Mouse (Mus musculus) midbrain, embryonic 16.5 days (tissue): ENCODE measurements around the gene H2-K1. TPM values are rescaled to one million over a fixed set of nuclear protein-coding genes. Genes with fewer than 3 reads are reported as not detected.
A peak's percentile ranks its signal among the peaks of the same experiment; 100 is the strongest.
"Not testable (repeated sequence)": the region's sequence is repeated elsewhere in the genome, so short reads cannot be mapped to it uniquely, and the experiment has no call there.

ENCODE experiments used
- ATAC-seq: fragments of 200-750 bp; cut with Nextera tagmentation; 2 replicates; pipeline ENCODE4 v1.8.0; 2017; ENCODE audit warnings: moderate TSS enrichment
- H3K27ac ChIP-seq: fragments of 300-500 bp; sonication (generic); 2 replicates; pipeline ENCODE4 v1.5.1; 2014; ENCODE audit warnings: mild to moderate bottlenecking, low read length, mixed read lengths
- H3K27me3 ChIP-seq: fragments of 300-500 bp; sonication (generic); 2 replicates; pipeline ENCODE4 v1.6.1; 2014; ENCODE audit warnings: low read depth, low read length, mixed read lengths; ENCODE audit not compliant: control insufficient read depth, insufficient read depth
- H3K36me3 ChIP-seq: fragments of 300-500 bp; sonication (generic); 2 replicates; pipeline ENCODE4 v1.6.1; 2014; ENCODE audit warnings: mild to moderate bottlenecking, low read length, moderate library complexity, mixed read lengths; ENCODE audit not compliant: control insufficient read depth, insufficient read depth
- H3K4me1 ChIP-seq: fragments of 300-500 bp; sonication (generic); 2 replicates; pipeline ENCODE4 v1.6.1; 2014; ENCODE audit warnings: mild to moderate bottlenecking, low read length, mixed read lengths; ENCODE audit not compliant: control insufficient read depth, insufficient read depth
- H3K4me2 ChIP-seq: fragments of 300-500 bp; sonication (generic); 2 replicates; pipeline ENCODE4 v1.6.1; 2014; ENCODE audit warnings: mild to moderate bottlenecking, low read length, mixed read lengths
- H3K4me3 ChIP-seq: fragments of 300-500 bp; sonication (generic); 2 replicates; pipeline ENCODE4 v1.5.1; 2014; ENCODE audit warnings: low read depth, mild to moderate bottlenecking, low read length, moderate library complexity, mixed read lengths
- H3K9ac ChIP-seq: fragments of 300-500 bp; sonication (generic); 2 replicates; pipeline ENCODE4 v1.6.1; 2014; ENCODE audit warnings: low read depth, low read length, mixed read lengths
- H3K9me3 ChIP-seq: fragments of 300-500 bp; sonication (generic); replicated peaks from 2 replicates; pipeline ENCODE4 v1.6.1; 2014; ENCODE audit warnings: mild to moderate bottlenecking, low read length, mixed read lengths; ENCODE audit not compliant: control insufficient read depth, poor library complexity, severe bottlenecking
- WGBS: fragments of 180-500 bp; shearing (Covaris S2); extraction: QIAGEN DNeasy Blood & Tissue Kit; methylation state at CpG from one replicate; pipeline ENCODE4 v1.1.7; 2014; 5-methylcytosine and 5-hydroxymethylcytosine counted together
- polyA plus RNA-seq: library from polyadenylated mRNA; unstranded; fragments of >200 nt; fragmentation: Nextera tagmentation; extraction: Ambion mirVana; gene quantifications from 2 replicates; pipeline ENCODE4 v1.2.1, GENCODE M21; 2015

The H2-K1 gene
- polyA plus RNA-seq, 1 experiment from 2014 or later, result 13.1 TPM

DNA sequence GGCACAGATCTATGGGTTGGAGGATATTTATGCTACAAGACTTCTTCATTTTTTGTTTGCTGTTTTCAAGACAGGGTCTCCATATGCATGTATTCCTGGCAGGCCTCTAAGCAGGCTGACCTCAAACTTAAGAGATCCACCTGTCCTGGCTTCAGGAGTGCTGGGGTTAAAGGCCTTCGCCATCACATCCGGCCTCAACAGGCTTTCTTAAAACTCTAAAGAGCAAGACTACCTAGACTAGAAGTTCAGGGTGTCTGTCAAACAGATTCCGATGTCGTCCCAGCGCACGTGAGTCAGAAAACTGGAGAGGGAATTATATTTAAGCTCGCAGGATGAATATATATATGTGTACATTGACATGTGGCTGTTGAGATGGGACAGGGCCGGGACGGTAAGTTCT, 23.5 kb upstream of the H2-K1 start:
- Histone ChIP-seq H3K4me1 (peaks cover 39% of the 10 kb centered on the region), H3K9me3 (no peaks in the 10 kb centered on the region), H3K36me3 (peaks cover 11% of the 10 kb centered on the region), H3K9ac (peak overlapping the region; percentile 92), H3K27ac (peak overlapping the region; percentile 99), H3K4me2 (peak overlapping the region; percentile 97), H3K27me3 (no peaks in the 10 kb centered on the region), H3K4me3 (peak overlapping the region; percentile 92)
- 56% methylated on average over 9 of the region's 9 CpGs for WGBS
- ATAC-seq, result no peak

- Histone ChIP-seq H3K4me2 (no peak overlapping the region; the same call in 1 of the 2 replicates), H3K9me3 (no peaks in the 10 kb centered on the region), H3K27ac (no peak overlapping the region), H3K9ac (no peak overlapping the region), H3K4me1 (peaks cover 33% of the 10 kb centered on the region), H3K36me3 (peaks cover 9% of the 10 kb centered on the region; the same call in 1 of the 2 replicates), H3K27me3 (no peaks in the 10 kb centered on the region), H3K4me3 (no peak overlapping the region)
- no peak for ATAC-seq
- 97% methylated on average over 20 of the region's 20 CpGs for WGBS
These were observed 22.8 kb upstream of the H2-K1 start for GRCm38 (mm10) chr17:34022987-34023386.

DNA sequence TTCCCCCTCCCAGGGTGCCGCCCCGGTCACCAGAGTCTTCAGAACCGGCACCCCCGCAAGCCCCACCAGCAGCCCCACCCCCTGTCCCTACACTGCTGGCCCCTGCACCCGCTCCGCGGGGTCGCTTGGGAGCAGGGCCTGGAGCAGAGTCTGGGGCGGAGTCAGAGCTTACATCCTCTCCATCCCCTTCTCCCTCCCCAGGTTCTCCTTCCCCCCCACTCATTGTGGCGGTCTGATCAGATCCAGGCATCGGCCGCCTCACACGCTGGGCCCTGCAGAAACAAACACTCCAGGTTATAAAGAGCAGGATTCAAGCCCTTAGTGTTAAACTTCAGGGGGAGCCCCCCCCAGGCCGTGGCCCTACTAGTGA, 22.3 kb upstream of the H2-K1 start:
- H3K9ac ChIP-seq, result no peak overlapping the region
- ATAC-seq, result no peak
- WGBS, result 92% methylated on average over 13 of the region's 14 CpGs

DNA sequence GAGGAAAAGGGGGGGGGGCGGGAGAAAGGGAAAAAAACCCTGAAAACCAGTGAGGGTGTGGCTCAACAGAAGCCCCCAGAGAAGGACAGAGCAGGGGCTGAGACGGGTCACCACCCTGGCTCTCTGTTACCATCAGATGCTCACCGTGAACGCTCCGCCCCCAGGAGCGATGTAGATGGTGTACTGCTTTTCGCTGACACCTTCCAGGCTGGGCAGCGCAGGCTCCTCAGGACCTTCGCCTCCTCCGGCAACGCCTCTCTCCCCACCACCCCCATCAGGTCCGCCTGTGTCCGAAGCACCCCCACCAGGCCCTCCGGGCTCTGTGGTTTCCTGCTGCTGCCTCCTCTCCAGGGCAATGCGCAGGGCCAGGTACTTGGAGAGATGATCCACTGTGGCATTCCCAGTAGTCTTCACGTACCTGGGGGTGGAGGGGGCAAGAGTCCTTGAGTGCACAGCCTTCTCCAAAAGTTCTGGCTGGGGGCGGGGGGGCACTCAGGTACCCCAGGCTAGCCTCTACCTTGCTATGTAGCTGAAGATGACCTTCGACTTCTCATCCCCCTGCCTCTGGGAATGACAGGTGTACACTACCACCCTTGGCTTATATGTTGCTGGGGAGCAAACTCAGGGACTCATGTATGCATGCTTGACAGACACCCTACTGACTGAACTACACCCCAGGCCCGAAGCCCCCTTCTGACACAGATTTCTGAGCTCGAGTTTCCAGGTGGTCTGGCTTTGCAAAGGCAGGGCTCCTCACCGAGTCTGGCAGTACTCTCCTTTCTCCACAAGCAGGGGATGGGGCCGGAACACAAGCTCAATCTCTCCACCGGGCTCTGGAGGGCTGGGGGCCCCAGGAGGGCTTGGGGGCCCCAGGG, 21.6 kb upstream of the H2-K1 start:
- H3K9me3 ChIP-seq, result no peaks in the 10 kb centered on the region
- no peak overlapping the region for H3K9ac ChIP-seq
- H3K27ac ChIP-seq, result no peak overlapping the region
- no peak for ATAC-seq
- WGBS, result 96% methylated on average over 23 of the region's 23 CpGs
- H3K36me3 ChIP-seq, result peaks cover 9% of the 10 kb centered on the region; the same call in 1 of the 2 replicates
- H3K27me3 ChIP-seq, result no peaks in the 10 kb centered on the region
- H3K4me1 ChIP-seq, result peaks cover 26% of the 10 kb centered on the region
- no peak overlapping the region for H3K4me3 ChIP-seq
- H3K4me2 ChIP-seq, result no peak overlapping the region

More for the DNA sequence above, 22.3 kb upstream of the H2-K1 start:
- Histone ChIP-seq H3K27me3 (no peaks in the 10 kb centered on the region), H3K4me3 (no peak overlapping the region), H3K4me2 (no peak overlapping the region), H3K9me3 (no peaks in the 10 kb centered on the region), H3K27ac (no peak overlapping the region), H3K36me3 (peaks cover 9% of the 10 kb centered on the region; the same call in 1 of the 2 replicates), H3K4me1 (peaks cover 32% of the 10 kb centered on the region)

- Histone ChIP-seq H3K4me2 (no peak overlapping the region), H3K4me1 (no peaks in the 10 kb centered on the region), H3K27ac (no peak overlapping the region), H3K27me3 (no peaks in the 10 kb centered on the region), H3K9me3 (no peaks in the 10 kb centered on the region), H3K9ac (no peak overlapping the region), H3K36me3 (no peaks in the 10 kb centered on the region), H3K4me3 (no peak overlapping the region)
- 93% methylated on average over 8 of the region's 8 CpGs for WGBS
- no peak for ATAC-seq
These were observed 13.3 kb upstream of the H2-K1 start for GRCm38 (mm10) chr17:34013436-34013835.

DNA sequence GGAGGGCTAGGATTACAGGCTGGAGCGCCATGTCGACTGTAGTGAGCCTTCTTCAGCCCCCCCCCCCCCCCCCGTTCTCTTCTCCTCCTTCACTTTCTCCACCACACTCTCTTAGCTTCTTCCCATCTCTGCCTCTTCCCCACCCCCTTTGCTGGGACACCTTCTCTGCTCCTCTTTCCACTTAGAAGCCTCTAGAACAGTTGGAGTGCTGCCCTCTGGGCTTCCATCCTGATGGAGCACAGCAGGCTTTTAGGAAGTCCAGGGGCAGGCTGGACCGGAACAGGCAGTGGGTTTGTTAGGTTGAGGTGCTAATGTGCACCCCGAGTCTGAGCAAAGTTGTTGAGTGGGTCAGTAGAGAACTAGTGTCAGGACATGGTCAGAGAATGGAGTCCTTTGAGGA, 10.0 kb upstream of the H2-K1 start:
- WGBS, result 90% methylated on average over 5 of the region's 5 CpGs
- Histone ChIP-seq H3K4me1 (no peaks in the 10 kb centered on the region), H3K4me3 (no peak overlapping the region), H3K27ac (no peak overlapping the region), H3K36me3 (no peaks in the 10 kb centered on the region), H3K9me3 (no peaks in the 10 kb centered on the region), H3K9ac (no peak overlapping the region), H3K4me2 (no peak overlapping the region), H3K27me3 (no peaks in the 10 kb centered on the region)
- no peak for ATAC-seq

- ATAC-seq, result no peak
- H3K4me2 ChIP-seq, result no peak overlapping the region
- WGBS, result 69% methylated on average over 2 of the region's 2 CpGs
- no peaks in the 10 kb centered on the region; the same call in 1 of the 2 replicates for H3K27me3 ChIP-seq
- no peak overlapping the region for H3K27ac ChIP-seq
- no peaks in the 10 kb centered on the region for H3K9me3 ChIP-seq
- H3K9ac ChIP-seq, result no peak overlapping the region
- no peaks in the 10 kb centered on the region for H3K36me3 ChIP-seq
- no peak overlapping the region for H3K4me3 ChIP-seq
- no peaks in the 10 kb centered on the region for H3K4me1 ChIP-seq
These were observed 6.4 kb upstream of the H2-K1 start for GRCm38 (mm10) chr17:34006570-34006969.

DNA sequence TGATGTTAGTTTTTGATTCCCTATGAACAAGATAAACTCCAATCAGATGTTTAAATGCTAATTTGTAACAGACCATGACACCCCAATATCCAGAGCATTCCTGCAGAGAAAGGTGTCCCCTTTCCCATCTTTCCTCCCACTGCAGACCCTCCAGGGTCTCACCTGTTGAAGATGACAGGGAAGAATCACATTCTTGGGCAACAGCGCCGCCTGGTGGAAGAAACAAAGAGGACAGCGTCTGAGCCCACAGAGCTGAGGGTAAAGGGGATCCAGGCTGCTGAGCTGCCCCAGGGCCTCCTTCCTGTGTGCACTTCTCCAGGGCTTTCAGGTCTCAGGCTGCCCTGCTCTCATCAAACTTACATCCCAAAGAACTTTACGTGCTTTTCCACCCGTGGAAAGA, 3.3 kb upstream of the H2-K1 start:
- H3K9me3 ChIP-seq, result no peaks in the 10 kb centered on the region
- ATAC-seq, result no peak
- H3K4me2 ChIP-seq, result no peak overlapping the region
- peaks cover 13% of the 10 kb centered on the region; the same call in 1 of the 2 replicates for H3K27me3 ChIP-seq
- no peaks in the 10 kb centered on the region for H3K36me3 ChIP-seq
- 0% methylated on average over 5 of the region's 5 CpGs for WGBS
- H3K9ac ChIP-seq, result no peak overlapping the region
- H3K27ac ChIP-seq, result no peak overlapping the region
- no peak overlapping the region for H3K4me3 ChIP-seq
- H3K4me1 ChIP-seq, result peaks cover 4% of the 10 kb centered on the region; the same call in 1 of the 2 replicates

DNA sequence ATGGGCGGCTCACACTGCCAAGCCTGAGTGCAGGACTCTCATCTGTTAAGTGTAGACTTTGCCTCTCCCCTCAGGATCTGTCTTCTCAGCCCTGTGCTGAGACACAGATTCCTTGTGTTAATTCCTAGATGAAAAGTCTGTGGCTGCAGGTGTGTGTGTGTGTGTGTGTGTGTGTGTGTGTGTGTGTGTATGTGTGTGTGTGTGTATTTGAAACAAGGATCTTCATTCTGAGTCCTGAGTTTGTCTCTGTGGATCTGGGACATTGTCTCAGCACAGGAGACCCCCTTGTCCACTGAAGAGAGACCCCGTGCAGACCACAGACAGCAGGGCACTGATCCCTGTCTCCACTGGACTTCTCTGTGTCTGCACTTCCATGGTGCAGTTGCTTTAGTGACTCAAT, 649 bp upstream of the H2-K1 start:
- 57% methylated on average over 2 of the region's 2 CpGs for WGBS
- H3K4me2 ChIP-seq, H3K4me3 ChIP-seq, H3K36me3 ChIP-seq, H3K9me3 ChIP-seq, H3K27ac ChIP-seq, ATAC-seq, H3K9ac ChIP-seq, H3K4me1 ChIP-seq: not testable (repeated sequence)
- H3K27me3 ChIP-seq, result peaks cover 13% of the 10 kb centered on the region; the same call in 1 of the 2 replicates
